Mouse (Mus musculus): ENCODE data around the gene Dars2.
A peak's percentile ranks its signal among the peaks of the same experiment; 100 is the strongest.

The Dars2 gene

GRCm38 (mm10) chr1:161070352-161071271 is at the start of gene Dars2, which contains the start of gene Cenpl:
Gene Dars2 (minus strand): TSS chr1:161070658.
Gene Cenpl (plus strand): TSS chr1:161070713.
- DNase-seq = peak; percentile 87 to 92

DNA sequence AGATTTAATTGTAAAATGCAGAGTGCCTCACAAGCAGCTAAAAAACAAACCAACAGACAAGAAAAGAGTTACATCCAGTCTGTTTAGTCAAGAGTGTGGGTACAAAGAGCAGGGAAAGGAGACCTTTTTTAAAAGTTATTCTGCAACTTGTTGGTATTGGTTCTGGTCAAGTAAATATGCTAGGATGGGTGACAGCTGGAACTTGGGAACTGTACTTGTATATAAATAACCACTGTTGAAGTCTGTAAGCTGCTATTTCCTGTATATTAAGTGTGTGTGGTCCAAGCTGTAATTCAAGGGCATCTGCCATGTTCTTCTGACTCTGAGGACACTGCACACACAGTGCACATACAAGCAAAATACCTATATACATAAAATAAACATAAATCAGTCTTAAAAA is 44.1 kb upstream of the Dars2 start:
- no peak for DNase-seq

GRCm38 (mm10) chr1:161109216-161109615 is 38.8 kb upstream of the Dars2 start:
- DNase-seq = no peak

DNA sequence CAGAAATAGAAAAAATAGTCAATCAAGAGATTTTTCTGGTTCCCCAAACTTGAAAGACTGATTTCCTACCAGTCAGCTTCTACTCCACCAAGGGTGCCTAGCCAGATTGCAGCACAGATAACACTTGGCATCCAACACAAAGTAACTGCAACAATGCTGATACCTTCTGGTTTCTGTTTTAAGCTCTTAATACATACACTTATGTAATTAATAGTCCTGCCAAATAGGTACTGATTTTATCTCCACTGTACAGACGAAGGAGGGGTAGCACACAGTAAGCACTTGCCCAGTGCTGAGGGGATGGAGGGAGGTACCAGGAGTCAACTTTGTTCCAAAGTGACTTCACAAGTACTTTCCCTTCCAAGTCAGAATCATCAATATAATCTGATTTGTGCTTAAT is 33.4 kb upstream of the Dars2 start:
- DNase-seq = no peak

DNA sequence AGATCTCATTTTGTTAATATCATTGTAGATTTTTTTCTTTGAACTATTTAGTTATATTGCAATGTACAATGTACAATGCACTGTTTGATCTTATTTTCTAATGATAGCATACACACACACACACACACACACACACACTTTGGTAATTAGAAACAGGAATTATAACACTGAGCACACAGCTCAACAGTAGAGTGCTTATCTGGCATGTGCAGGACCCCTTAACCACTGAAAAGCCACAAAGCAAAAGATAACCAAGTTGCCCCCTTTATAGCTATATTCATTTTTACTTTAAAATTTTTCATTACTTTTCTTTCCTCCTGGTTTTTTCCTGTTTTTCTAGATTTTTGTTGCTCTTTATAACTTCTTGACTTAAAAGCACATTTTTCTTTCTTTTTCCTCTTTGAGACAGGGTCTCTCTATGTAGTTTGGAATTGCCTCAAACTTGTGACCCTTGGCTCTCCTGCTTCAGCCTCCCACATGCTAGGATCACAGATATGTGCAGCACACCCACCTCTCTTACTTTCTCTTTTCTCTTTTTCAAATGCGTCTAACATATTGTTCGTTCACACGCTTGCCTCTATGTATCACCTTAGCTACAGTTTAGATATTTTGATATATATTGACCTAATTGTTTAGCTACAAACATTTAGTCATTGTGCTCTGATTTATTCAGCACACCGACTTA is 29.4 kb upstream of the Dars2 start:
- no peak for DNase-seq

DNA sequence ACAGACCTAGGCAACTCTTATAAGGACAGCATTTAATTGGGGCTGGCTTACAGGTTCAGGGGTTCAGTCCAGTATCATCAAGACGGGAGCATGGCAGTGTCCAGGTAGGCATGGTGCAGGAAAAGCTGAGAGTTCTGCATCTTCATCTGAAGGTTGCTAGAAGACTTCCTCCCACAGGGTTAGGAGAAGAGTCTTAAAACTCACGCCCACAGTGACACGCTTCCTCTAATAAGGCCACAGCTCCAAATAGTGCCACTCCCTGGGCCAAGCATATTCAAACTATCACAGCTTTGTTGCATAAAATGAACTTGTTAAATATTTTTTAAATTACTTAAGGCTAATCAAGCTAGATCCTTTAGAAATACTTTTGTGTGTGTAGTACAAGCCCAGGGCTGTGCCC is 6.8 kb upstream of the Dars2 start:
- DNase-seq = no peak

DNA sequence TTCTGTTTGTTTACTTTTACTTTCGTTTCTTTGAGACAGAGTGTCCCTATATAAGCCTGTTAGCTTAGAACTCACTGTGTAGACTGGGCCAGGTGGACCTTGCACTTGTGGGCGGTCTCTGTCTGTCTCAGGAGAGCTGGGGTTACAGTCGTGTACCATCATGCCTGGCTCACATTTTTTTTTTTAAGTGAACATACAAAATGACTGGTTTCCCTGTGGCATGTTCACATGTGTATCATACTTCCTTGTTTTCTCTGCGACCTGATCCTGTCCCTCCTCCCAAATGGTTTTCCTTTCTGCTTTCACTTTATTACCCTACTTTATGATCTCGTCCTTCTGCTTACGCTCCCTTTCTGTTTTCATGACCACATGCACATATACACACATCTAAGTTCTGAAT is 5.8 kb upstream of the Dars2 start:
- DNase-seq = no peak

DNA sequence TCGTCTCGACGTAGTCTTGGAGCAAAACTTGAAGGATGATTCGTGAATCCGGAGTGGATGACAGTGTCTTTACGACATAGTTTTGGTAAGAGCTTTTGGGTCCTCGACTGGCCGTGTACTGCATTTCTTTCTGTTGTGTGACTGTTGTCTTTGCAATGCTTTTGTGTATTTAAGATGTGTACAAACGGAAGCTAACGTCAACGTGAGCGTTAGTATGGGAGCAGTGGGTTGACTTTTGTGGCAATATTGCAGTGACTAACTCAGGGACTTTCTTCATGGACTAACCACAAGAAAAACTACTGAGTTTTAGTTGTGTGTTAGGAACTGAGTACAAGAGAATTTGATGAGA is 788 bp upstream of the Dars2 start:
- DNase-seq = no peak

DNA sequence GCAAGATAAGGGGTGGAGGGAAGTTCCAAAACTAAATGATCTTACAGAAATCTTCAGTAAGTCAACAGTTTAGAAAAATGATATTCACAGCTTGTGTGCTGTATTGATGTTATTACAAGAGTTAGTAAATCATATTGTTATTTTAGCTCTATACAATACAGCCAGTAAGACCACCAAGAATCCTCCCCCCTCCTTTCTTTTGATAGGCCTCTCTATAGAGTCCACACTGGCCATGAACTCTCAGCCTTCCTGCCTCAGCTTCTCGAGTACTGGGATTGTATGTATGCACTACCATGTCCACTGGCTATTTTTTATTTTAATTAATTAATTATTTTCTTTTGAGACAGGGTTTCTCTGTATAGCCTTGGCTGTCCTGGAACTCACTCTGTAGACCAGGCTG is 7.1 kb downstream of the Dars2 start:
- DNase-seq = no peak

DNA sequence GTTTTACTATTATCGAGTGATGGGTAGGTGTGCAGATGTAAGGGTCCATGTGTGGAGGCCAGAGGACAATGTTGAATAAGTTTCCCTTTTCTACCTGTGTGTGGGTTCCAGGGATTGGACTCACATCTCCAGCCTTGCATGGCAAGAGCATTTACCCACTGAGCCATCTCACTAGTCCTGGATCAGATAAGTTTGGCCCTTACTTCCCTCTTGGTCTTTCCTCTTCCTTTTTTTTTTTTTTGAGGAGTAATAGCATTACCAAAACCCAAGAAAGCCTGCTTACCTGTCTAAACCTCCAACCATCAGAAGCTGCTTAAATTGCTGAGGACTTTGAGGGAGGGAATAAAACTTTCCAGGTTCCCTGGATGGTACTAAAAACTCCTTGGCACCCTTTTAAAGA is 13.3 kb downstream of the Dars2 start:
- DNase-seq = no peak

GRCm38 (mm10) chr1:161046972-161047371 is 23.5 kb downstream of the Dars2 start:
- no peak for DNase-seq

- DNase-seq = no peak
Observed at GRCm38 (mm10) chr1:161041261-161042020, 29.0 kb downstream of the Dars2 start.

DNA sequence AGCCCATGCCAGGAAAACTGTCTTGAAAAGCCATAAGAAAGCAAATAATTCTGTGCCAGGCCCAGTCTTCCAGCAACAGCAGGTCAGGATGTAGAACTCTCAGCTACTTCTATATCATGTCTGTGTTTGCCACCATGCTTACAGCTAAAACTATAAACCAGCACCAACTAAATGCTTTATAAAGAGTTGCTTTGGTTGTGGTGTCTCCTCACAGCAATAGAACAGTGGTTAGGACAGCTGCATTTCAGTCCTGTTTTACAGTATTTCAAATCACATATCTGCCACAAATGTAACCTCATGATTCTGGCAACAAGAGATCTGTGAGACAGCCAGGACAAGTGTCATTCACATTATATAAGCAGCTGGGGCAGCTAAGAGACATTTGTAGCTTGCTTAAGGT is 29.6 kb downstream of the Dars2 start:
- no peak for DNase-seq

DNA sequence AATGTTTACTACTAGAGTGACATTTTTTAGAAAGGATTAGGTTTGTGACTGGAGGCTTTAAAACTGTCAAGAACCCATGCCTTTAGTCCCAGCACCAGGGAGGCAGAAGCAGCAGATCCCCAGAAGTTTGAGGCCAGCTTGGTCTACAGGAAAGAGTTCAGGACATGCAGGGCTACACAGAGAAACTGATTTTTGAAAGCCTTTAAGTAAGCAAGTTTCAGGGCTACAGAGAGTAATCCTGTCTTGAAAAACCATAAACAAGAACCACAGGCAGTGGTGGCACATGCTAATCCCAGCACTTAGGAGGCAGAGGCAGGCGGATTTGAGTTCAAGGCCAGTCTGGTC is 30.1 kb downstream of the Dars2 start:
- no peak for DNase-seq

DNA sequence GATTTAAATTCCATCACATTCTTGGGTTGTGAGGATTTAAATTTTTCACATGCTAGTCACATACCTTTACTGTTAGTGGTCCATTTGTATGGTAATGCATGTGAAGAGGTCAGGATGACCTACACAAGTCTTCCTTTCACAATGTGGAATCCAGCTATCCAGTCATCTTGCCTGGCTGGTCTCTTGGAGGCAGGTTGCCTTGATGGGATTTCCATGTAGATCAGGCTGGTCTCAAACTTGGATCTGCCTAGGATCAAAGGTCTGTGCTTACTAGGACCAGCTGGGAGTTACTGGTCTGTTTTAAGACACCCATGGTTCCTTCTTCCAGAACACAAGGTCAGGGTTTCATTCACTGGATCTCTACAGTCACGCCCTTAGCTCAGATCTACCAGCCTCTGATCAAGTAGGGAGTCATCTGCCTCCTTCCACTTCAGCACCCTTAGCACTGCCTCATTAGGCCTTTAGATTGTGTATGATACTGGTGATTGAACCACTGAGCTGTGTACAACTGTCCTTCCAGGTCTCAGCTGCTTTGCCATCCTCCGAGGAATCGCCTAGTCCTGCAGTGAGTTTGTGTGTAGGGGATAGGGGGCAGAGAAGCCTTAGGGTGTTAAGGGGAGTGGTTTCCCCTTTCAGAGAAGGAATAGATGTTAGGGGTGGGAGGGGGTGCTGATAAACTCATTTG is 30.6 kb downstream of the Dars2 start:
- DNase-seq = no peak

- no peak for DNase-seq
Observed at GRCm38 (mm10) chr1:161038968-161039721, 31.3 kb downstream of the Dars2 start.

DNA sequence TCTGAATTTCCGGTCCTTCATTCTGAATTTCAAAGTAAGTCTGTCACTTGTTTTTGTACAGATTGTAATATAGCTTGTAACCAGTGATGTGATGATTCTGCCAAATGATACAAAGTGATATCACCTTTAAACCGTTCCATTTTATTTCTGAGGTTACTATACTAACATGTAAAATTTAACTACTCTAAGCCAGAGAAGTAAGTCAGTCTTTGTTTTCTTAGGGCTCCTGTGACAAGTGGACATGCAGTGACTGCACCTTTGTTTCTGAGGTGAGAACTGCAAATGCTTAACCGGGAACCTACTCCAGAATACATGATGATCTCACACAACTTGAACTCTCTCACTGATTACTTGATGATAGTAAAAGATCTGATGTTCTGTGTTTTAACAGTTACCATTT is 32.5 kb downstream of the Dars2 start:
- no peak for DNase-seq

DNA sequence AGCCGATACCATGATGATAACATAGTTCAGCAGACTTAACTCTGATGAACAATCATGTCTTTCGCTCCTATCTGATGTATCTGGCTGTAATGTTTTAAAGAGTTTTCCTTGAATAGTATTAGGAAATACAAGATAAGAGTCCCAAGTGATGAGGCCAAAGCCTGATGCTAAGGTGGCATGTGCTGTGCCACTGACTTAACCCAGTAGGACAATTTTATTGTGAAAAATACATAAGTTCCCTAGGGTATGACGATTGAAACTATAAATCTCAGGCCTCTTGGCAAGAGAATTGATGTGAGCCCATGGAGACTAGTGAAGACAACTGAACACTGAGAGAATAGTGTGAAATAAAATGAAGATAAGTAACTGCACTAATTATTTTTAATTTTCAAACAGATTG is 32.9 kb downstream of the Dars2 start:
- no peak for DNase-seq

DNA sequence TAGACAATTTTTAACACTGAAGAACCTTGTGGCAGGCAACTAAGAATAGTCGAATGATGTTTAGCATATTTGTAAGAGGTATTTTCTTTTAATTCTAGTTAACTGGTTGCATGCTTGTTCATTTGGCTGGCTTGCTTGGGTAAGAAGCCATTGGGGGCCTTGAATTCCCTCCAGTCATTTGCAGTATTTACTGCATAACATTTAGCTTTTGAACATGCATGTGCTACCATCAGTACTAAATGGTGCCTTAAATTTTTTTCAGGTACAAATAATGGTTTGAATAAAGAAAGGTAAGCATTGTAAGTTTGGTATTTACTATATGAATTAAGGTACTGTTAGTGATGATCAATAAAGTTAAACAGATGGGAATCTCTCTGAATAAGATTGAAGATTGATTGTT is 33.4 kb downstream of the Dars2 start:
- DNase-seq = no peak

DNA sequence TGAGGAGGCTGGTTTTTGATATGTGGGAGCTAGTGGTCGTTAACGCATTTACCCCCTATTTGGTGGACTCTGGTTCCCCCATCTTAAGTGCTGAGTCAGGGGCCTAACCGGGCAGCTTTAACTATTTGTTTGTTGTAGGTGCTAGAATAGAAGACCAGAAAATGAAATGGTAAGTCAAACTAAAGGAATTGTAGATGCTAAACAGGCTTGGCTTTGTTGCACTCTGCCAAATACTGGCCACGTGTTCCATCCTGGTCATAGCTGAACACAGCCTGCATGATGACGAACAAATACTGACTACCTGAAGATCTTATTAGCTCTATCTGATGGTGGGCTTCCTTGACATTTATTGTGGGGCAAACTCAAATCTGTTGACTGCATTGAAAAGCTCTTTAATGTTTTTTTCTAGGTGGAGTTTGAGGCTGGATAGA is 34.0 kb downstream of the Dars2 start:
- no peak for DNase-seq

DNA sequence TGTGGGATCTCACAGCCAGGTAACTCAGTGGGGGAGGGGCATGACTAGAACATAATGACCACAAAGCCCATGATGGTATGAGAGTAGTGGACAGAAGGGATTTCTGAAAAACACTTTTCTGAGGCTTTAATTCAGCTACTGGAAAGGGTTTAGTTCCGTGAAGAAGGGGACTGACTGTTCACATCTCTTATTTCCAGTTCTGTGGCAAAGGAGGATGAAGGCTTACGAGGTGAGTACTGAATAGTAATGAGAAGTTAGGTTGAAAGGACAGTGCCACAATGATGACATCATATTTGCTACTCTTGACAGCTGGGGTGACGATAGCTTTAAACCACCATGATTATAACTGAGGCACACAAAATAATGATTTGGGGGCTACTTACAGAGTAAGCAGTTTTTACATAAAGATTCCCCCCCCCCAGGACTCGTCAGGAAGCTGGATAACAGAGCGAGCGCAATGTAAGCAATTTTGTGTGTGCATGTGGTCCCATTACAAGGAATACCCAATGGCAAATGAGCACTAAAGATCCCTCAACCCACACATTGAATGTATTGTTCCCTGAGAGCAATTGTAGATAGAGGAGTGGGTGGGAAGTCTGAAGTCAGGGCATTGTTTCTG is 34.6 kb downstream of the Dars2 start:
- DNase-seq = no peak

DNA sequence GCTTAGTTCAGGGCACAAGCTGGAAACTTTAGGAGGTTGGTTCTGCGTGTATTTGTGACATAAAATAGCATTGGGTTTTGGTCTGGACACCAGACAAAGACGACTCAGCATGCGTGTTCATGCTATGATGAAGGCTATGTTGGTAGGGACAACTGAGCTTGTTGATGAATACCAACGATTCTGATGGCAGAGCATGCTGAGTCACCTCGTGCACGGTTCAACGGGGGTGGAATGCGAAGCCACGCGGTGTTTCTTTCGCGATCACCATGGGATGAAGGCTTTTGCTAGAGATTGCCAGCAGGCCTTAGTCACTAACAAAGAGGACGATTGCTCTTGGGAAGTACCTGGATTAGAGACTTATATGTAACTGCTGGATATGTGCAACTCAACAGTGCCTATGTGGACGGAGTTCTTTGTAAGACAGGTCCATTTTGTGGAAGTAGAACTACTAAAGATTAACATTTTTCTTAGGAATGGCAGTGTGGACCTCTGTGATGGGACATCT is 35.1 kb downstream of the Dars2 start:
- no peak for DNase-seq

Measured in thymus, adult 18-20 months (tissue).